Mouse (Mus musculus) limb, embryonic 15.5 days (tissue): ENCODE data around the gene Palmd. TPM values are rescaled to one million over a fixed set of nuclear protein-coding genes. Genes with fewer than 3 reads are reported as not detected.

Source experiments
- ATAC-seq: fragments of 200-750 bp; cut with Nextera tagmentation; 2 replicates; pipeline ENCODE4 v1.8.0; 2017; ENCODE audit warnings: low read depth, moderate TSS enrichment; ENCODE audit not compliant: insufficient number of reproducible peaks, low FRiP score, low TSS enrichment
- H3K27ac ChIP-seq: fragments of 300-500 bp; sonication (generic); 2 replicates; pipeline ENCODE4 v1.5.1; 2015; ENCODE audit warnings: moderate library complexity, mild to moderate bottlenecking, inconsistent platforms
- H3K27me3 ChIP-seq: fragments of 300-500 bp; sonication (generic); 2 replicates; pipeline ENCODE4 v1.6.1; 2015; ENCODE audit warnings: inconsistent platforms
- H3K36me3 ChIP-seq: fragments of 300-500 bp; sonication (generic); 2 replicates; pipeline ENCODE4 v1.6.1; 2015; ENCODE audit warnings: inconsistent platforms
- H3K4me1 ChIP-seq: fragments of 300-500 bp; sonication (generic); 2 replicates; pipeline ENCODE4 v1.6.1; 2015; ENCODE audit warnings: inconsistent platforms
- H3K4me2 ChIP-seq: fragments of 300-500 bp; sonication (generic); 2 replicates; pipeline ENCODE4 v1.6.1; 2015; ENCODE audit warnings: mild to moderate bottlenecking, inconsistent platforms
- H3K4me3 ChIP-seq: fragments of 300-500 bp; sonication (generic); 2 replicates; pipeline ENCODE4 v1.5.1; 2015; ENCODE audit warnings: mild to moderate bottlenecking, inconsistent platforms
- H3K9ac ChIP-seq: fragments of 300-500 bp; sonication (generic); 2 replicates; pipeline ENCODE4 v1.6.1; 2015; ENCODE audit warnings: inconsistent platforms
- H3K9me3 ChIP-seq: fragments of 300-500 bp; sonication (generic); 2 replicates; pipeline ENCODE4 v1.6.1; 2016; ENCODE audit warnings: inconsistent platforms
- WGBS: fragments of 180-500 bp; shearing (Covaris S2); methylation state at CpG from one replicate; pipeline ENCODE4 v1.1.7; 2015; 5-methylcytosine and 5-hydroxymethylcytosine counted together
- polyA plus RNA-seq: library from polyadenylated mRNA; unstranded; fragments of >200 nt; fragmentation: Nextera tagmentation; extraction: Ambion mirVana; gene quantifications from 2 replicates; pipeline ENCODE4 v1.2.1, GENCODE M21; 2015

Palmd gene
- polyA plus RNA-seq = 15.8 and 23.2 TPM in 2 replicates

DNA sequence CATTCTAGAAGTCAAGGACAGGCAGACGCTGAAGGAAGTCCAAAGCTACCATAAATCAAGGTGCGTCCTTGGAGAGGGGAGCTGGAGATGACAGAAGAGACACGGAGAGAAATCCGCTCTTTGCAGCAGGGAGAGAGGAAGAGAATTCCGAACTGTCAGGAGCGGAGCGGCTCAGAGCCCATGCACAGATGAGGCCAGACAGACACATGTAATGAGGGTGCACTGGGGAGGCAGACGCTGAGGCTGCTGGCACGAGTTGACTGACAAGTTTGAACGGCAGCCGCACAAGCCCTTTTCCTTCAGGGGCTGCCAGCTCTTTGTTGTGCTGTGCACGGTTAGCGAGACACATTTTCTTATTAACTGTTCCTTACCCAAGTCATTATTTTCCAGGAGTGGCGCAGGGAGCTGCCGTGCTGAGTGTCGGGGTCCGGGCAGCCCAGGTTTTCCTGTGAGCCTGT lies at the start of gene Palmd:
Gene Palmd, minus strand, starts transcription at position 448 of the 458 bp plus-strand sequence.
- 3% methylated on average over 17 of the region's 17 CpGs for WGBS
- no peaks in the 10 kb centered on the region for H3K9me3 ChIP-seq
- H3K27ac ChIP-seq = peak within 1 kb of the TSS; percentile 43
- peak within 1 kb of the TSS; percentile 57 for H3K4me2 ChIP-seq
- H3K9ac ChIP-seq = peak within 1 kb of the TSS; percentile 26; the same call in 1 of the 2 replicates
- H3K4me1 ChIP-seq = peaks cover 17% of the 10 kb centered on the region
- peak within 1 kb of the TSS; percentile 41 for H3K4me3 ChIP-seq
- peak; percentile 69 for ATAC-seq
- no peaks in the 10 kb centered on the region for H3K27me3 ChIP-seq
- H3K36me3 ChIP-seq = no peaks in the 10 kb centered on the region

GRCm38 (mm10) chr3:117010182-117010581 lies 41.4 kb upstream of the Palmd start:
- no peaks in the 10 kb centered on the region for H3K9me3 ChIP-seq
- no peak overlapping the region for H3K9ac ChIP-seq
- no peaks in the 10 kb centered on the region for H3K36me3 ChIP-seq
- no peak overlapping the region for H3K27ac ChIP-seq
- no peak overlapping the region for H3K4me3 ChIP-seq
- no peaks in the 10 kb centered on the region for H3K4me1 ChIP-seq
- no peak for ATAC-seq
- WGBS = 57% methylated on average over 6 of the region's 6 CpGs
- no peak overlapping the region for H3K4me2 ChIP-seq
- H3K27me3 ChIP-seq = no peaks in the 10 kb centered on the region

GRCm38 (mm10) chr3:117007340-117007739 lies 38.6 kb upstream of the Palmd start:
- H3K4me3 ChIP-seq = no peak overlapping the region
- H3K36me3 ChIP-seq = no peaks in the 10 kb centered on the region
- ATAC-seq = no peak
- 58% methylated on average over 6 of the region's 6 CpGs for WGBS
- no peaks in the 10 kb centered on the region for H3K4me1 ChIP-seq
- no peaks in the 10 kb centered on the region for H3K27me3 ChIP-seq
- no peak overlapping the region for H3K4me2 ChIP-seq
- no peaks in the 10 kb centered on the region for H3K9me3 ChIP-seq
- H3K9ac ChIP-seq = no peak overlapping the region
- H3K27ac ChIP-seq = no peak overlapping the region; the same call in 1 of the 2 replicates

GRCm38 (mm10) chr3:117006636-117007035 lies 37.8 kb upstream of the Palmd start:
- Histone ChIP-seq H3K27me3 (no peaks in the 10 kb centered on the region), H3K9ac (no peak overlapping the region), H3K9me3 (no peaks in the 10 kb centered on the region), H3K36me3 (no peaks in the 10 kb centered on the region), H3K4me2 (no peak overlapping the region), H3K27ac (no peak overlapping the region), H3K4me3 (no peak overlapping the region), H3K4me1 (0 out of 2 replicates have a peak, but pooled peaks cover 5% of the 10 kb centered on the region)
- 82% methylated on average over 3 of the region's 3 CpGs for WGBS
- ATAC-seq = no peak

- Histone ChIP-seq H3K36me3 (no peaks in the 10 kb centered on the region), H3K9me3 (no peaks in the 10 kb centered on the region), H3K27ac (no peak overlapping the region), H3K4me1 (0 out of 2 replicates have a peak, but pooled peaks cover 6% of the 10 kb centered on the region), H3K4me3 (no peak overlapping the region), H3K27me3 (no peaks in the 10 kb centered on the region), H3K9ac (no peak overlapping the region), H3K4me2 (no peak overlapping the region)
- no peak for ATAC-seq
- 57% methylated on average over 6 of the region's 6 CpGs for WGBS
Measured at GRCm38 (mm10) chr3:117003379-117003778, 34.6 kb upstream of the Palmd start.

DNA sequence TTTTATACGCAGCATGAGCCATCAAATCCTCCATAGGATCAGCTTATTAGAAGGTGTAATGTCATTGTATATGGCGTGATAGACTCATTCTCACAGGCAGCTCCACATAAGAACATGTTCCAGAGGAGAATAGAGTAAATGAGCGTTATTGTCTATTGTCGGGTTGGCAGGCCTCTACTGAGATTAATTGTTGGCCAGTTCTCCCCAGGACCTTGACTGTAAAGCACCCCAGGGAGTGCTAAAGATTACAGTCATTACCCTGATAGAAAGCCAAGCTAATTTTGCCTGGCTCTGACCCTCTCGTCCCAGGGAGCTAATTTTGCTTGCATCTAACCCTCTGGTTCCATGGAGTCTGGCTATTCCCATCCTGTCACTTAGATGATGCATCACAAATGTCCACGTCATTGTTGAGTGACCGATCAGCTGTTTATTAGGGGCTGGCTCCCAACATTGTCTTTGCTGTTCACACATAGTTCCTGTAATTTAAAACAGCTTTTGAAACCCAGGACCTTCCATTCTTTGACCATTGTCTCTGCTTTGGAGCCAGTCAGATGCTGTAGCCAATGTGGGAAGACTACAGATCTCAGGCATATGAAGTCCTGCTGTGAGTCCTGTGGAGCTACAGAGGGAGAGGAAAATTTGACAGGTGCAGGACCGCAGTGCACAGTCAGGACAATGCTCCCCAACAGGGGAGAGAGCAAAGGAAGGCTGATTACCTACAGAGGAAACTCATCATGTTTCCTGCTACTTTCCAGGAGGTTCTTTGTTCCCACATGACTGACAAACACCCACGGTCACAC lies 33.1 kb upstream of the Palmd start:
- Histone ChIP-seq H3K4me3 (no peak overlapping the region), H3K4me1 (0 out of 2 replicates have a peak, but pooled peaks cover 6% of the 10 kb centered on the region), H3K36me3 (no peaks in the 10 kb centered on the region), H3K27ac (no peak overlapping the region), H3K9ac (no peak overlapping the region), H3K9me3 (no peaks in the 10 kb centered on the region), H3K4me2 (no peak overlapping the region), H3K27me3 (no peaks in the 10 kb centered on the region)
- WGBS = 28% methylated on average over 9 of the region's 9 CpGs
- peak; percentile 58; the same call in 1 of the 2 replicates for ATAC-seq

- no peaks in the 10 kb centered on the region for H3K36me3 ChIP-seq
- WGBS = 81% methylated on average over 2 of the region's 2 CpGs
- H3K4me3 ChIP-seq = no peak overlapping the region
- H3K9me3 ChIP-seq = no peaks in the 10 kb centered on the region
- H3K27me3 ChIP-seq = no peaks in the 10 kb centered on the region
- no peak for ATAC-seq
- H3K27ac ChIP-seq = no peak overlapping the region
- H3K9ac ChIP-seq = no peak overlapping the region
- H3K4me2 ChIP-seq = no peak overlapping the region
- H3K4me1 ChIP-seq = no peaks in the 10 kb centered on the region
Measured at GRCm38 (mm10) chr3:116993011-116993410, 24.2 kb upstream of the Palmd start.

DNA sequence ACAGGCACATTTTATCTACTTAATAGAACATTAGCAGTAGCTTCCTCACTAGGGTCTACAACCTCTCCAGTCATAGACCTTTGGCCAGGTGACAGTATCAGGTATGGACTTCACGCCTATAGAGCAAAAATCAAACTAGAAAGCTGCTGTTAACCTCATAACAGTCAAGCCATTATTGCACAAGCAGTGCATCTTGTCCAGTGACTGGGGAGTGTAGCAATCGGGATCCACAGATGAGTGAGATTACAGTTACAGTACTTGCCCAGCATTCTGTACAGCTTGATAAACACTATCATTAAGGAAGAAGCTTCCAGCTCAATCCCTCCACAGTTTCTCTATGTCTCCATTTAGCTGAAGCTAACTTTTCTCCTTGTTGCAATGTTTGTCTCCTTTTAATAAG lies 22.4 kb upstream of the Palmd start:
- ATAC-seq = no peak
- Histone ChIP-seq H3K9ac (no peak overlapping the region), H3K27me3 (no peaks in the 10 kb centered on the region), H3K4me3 (no peak overlapping the region), H3K4me2 (no peak overlapping the region), H3K27ac (no peak overlapping the region), H3K36me3 (no peaks in the 10 kb centered on the region), H3K9me3 (no peaks in the 10 kb centered on the region), H3K4me1 (no peaks in the 10 kb centered on the region)
- 86% methylated on average over 2 of the region's 2 CpGs for WGBS

- Histone ChIP-seq H3K9me3 (no peaks in the 10 kb centered on the region), H3K36me3 (no peaks in the 10 kb centered on the region), H3K4me3 (no peak overlapping the region), H3K27me3 (no peaks in the 10 kb centered on the region), H3K4me1 (peaks cover 3% of the 10 kb centered on the region; the same call in 1 of the 2 replicates), H3K4me2 (no peak overlapping the region), H3K9ac (no peak overlapping the region), H3K27ac (no peak overlapping the region)
- no peak for ATAC-seq
- WGBS = 85% methylated on average over 3 of the region's 3 CpGs
Measured at GRCm38 (mm10) chr3:116988221-116988620, 19.4 kb upstream of the Palmd start.

DNA sequence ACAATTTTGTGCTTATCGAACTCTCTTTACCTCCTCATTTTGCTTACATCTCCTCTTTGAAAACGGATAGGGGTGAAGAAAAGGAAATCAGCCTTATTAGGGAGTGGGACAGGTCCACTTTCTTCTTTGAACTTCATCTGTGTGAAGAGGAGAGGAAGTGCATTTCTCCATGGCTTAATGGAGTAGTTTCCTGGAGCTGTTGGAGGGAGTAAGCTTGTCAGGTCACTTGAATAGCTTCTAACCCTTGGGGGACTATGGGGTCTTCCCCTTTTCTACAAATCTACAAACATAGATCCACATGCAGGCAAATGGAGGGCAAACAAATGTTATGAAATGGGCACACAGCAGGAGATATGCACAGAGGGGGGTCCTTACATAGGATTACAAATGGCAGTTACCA lies 17.7 kb upstream of the Palmd start:
- WGBS = 43% methylated on average over 2 of the region's 2 CpGs
- no peak overlapping the region for H3K4me3 ChIP-seq
- H3K27ac ChIP-seq = no peak overlapping the region; the same call in 1 of the 2 replicates
- H3K4me1 ChIP-seq = peaks cover 3% of the 10 kb centered on the region; the same call in 1 of the 2 replicates
- no peaks in the 10 kb centered on the region for H3K9me3 ChIP-seq
- H3K36me3 ChIP-seq = no peaks in the 10 kb centered on the region
- H3K27me3 ChIP-seq = no peaks in the 10 kb centered on the region
- ATAC-seq = no peak
- H3K4me2 ChIP-seq = no peak overlapping the region
- H3K9ac ChIP-seq = no peak overlapping the region

DNA sequence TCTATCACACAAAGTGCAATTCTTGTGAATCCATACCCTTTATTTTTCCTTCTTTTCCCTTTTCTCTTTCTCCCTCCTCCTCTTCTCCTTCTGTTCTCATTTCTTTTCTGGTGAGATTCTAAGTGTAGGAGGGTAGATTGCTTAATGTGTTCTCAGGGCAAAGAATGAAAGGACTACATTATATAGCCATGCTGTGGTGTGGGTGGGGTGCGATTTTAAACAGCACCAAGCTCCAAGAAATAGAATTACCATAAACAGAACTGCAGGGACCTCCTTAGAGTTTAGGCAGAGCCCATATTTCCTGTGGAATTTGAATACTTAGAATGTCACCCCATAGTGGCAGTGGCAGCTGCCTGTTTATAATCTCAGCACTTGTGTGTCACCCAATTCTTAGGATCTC lies 17.0 kb upstream of the Palmd start:
- H3K4me1 ChIP-seq = peaks cover 3% of the 10 kb centered on the region; the same call in 1 of the 2 replicates
- 61% methylated on average over 1 of the region's 1 CpGs for WGBS
- H3K4me3 ChIP-seq = no peak overlapping the region
- H3K9me3 ChIP-seq = no peaks in the 10 kb centered on the region
- H3K36me3 ChIP-seq = no peaks in the 10 kb centered on the region
- no peaks in the 10 kb centered on the region for H3K27me3 ChIP-seq
- H3K4me2 ChIP-seq = no peak overlapping the region
- ATAC-seq = no peak
- no peak overlapping the region for H3K27ac ChIP-seq
- no peak overlapping the region for H3K9ac ChIP-seq

DNA sequence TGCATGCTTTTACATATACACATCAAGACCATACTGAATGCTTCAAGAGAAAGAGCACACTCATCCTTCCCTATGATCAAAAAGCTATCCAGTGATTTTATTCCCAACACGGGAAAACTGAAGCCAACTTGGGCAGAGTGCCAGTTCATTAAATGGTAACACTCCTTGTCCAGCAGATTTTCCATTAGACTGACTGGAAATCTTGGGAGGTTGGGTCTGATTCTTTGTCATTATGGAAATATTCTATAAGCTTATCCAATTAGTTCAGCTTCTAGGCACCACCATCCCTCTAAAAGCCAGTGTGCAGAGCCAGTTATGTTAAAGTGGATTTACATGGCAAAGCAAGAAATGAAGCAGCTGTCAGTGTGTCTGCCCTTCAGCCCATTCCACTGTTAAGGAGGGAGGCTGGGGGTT lies 16.3 kb upstream of the Palmd start:
- Histone ChIP-seq H3K9me3 (no peaks in the 10 kb centered on the region), H3K27ac (0 out of 2 replicates have a peak overlapping the region, but pooled peaks have one; percentile 14), H3K4me3 (no peak overlapping the region), H3K4me2 (no peak overlapping the region), H3K4me1 (peaks cover 3% of the 10 kb centered on the region; the same call in 1 of the 2 replicates), H3K27me3 (no peaks in the 10 kb centered on the region), H3K9ac (no peak overlapping the region), H3K36me3 (no peaks in the 10 kb centered on the region)
- WGBS = 17% methylated on average over 1 of the region's 1 CpGs
- ATAC-seq = no peak
